ENCODE assay signal across 8 mouse cellular contexts in the genomic region with DNA sequence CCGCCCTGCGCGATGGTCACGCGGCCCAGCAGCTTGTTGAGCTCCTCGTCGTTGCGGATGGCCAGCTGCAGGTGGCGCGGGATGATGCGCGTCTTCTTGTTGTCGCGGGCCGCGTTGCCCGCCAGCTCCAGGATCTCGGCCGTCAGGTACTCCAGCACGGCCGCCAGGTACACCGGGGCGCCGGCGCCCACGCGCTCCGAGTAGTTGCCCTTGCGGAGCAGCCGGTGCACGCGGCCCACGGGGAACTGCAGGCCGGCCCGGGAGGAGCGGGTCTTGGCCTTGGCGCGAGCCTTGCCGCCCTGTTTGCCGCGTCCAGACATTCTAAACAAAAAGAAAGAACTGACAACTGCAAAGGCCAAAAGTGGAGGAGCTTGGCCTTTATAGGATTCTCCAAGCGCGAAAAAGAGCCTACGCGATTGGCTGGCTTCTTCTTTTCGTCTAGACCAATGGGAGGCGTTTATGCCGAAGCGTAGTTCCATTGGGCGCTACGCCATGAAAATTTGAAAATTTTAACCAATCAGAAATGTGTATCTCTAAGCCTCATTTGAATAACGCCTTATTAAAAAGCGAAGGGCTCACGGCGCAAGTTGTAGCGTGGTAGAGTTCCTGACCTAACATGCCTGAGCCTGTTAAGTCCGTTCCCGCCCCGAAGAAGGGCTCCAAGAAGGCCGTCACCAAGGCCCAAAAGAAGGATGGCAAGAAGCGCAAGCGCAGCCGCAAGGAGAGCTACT. TPM values are rescaled to one million over a fixed set of nuclear protein-coding genes. Genes with fewer than 3 reads are reported as not detected.
DNase-seq lines count a peak whose midpoint lies in the region; ATAC-seq lines count a peak whose summit lies in the region.
"Not testable (repeated sequence)": the region's sequence is repeated elsewhere in the genome, so short reads cannot be mapped to it uniquely, and the experiment has no call there.

A gene (minus strand): TSS at position 320 of the 731 bp plus-strand sequence.
A gene (plus strand): TSS at position 563 of the 731 bp plus-strand sequence.

- H3K27ac ChIP-seq in hindbrain, embryonic 15.5 days (replicated peaks), result peak within 1 kb of the TSS; percentile 81

- H3K36me3 ChIP-seq in hindbrain, embryonic 15.5 days, result not testable (repeated sequence)

- H3K27me3 ChIP-seq in hindbrain, embryonic 15.5 days, result not testable (repeated sequence)

- H3K4me2 ChIP-seq in hindbrain, embryonic 15.5 days, result peak within 1 kb of the TSS; percentile 69

- ATAC-seq in hindbrain, embryonic 15.5 days (ENCODE audit: low FRiP score, low read depth), result peak; percentile 97

- H3K9ac ChIP-seq in hindbrain, embryonic 15.5 days, result peak within 1 kb of the TSS; percentile 37; the same call in 1 of the 2 replicates

- peaks cover 32% of the 10 kb centered on the region for H3K4me1 ChIP-seq in hindbrain, embryonic 15.5 days (replicated peaks)

- peak within 1 kb of the TSS; percentile 34 for H3K4me3 ChIP-seq in hindbrain, embryonic 15.5 days

- DNase-seq in R1 (ENCODE audit: low read depth, low spot score), result peak; percentile 99
- DNase-seq in cerebellum, postnatal 36 days, result peak; percentile 78 to 90
- peak; percentile 85 to 97 for DNase-seq in frontal cortex, postnatal 36 days (ENCODE audit: low spot score in 2 of 2)
- DNase-seq in left cerebral cortex, adult 11 months (ENCODE audit: low spot score), result peak; percentile 92
- DNase-seq in lung, postnatal 4 days, result peak; percentile 90
- peak; percentile 93 for DNase-seq in retina, postnatal 7 days (ENCODE audit: low read depth, low spot score)
- peak; percentile 52 for DNase-seq in urinary bladder, adult 2 months (ENCODE audit: low spot score)

- not testable (repeated sequence) for H3K9me3 ChIP-seq in hindbrain, embryonic 15.5 days

- under 1% methylated on average over 38 of the region's 63 CpGs for WGBS in hindbrain, embryonic 15.5 days

RNA-seq across cellular contexts. Expression of the first gene that starts in this region (rescaled TPM):
- 1.0 and 1.5 TPM in 2 replicates for polyA plus RNA-seq in hindbrain, embryonic 15.5 days (2015; fragmentation: Nextera tagmentation; extraction: Ambion mirVana)
- not detected in 2 replicates for polyA plus RNA-seq in urinary bladder, adult 2 months (2012; rRNA removed)

RNA-seq across cellular contexts. Expression of the second gene that starts in this region (rescaled TPM):
- 0.44 and 0.58 TPM in 2 replicates for polyA plus RNA-seq in hindbrain, embryonic 15.5 days (2015; fragmentation: Nextera tagmentation; extraction: Ambion mirVana)
- polyA plus RNA-seq in urinary bladder, adult 2 months (2012; rRNA removed), result 0.16 TPM in 1 of 2 replicates, not detected in the other

Comparison
In these comparisons a context has a peak if more than half of its experiments do, and no peak if none do; other contexts are left out.
1. Peak in every context shown above with its lines: DNase-seq, ATAC-seq, H3K4me3 ChIP-seq and H3K27ac ChIP-seq.
2. Peak in DNase-seq in urinary bladder, adult 2 months; RNA of the genes that start here not detected or under 1 TPM.